Mouse (Mus musculus) frontal cortex, postnatal 25 days (tissue): ENCODE measurements around the gene Suz12.
"Not testable (repeated sequence)": the region's sequence is repeated elsewhere in the genome, so short reads cannot be mapped to it uniquely, and the experiment has no call there.

Experiments
- DNase-seq, 2 experiments: peaks; one replicate each; pipeline ENCODE4 v3.0.0; 2022; ENCODE audit warnings: low spot score in 2 of 2

Suz12 gene

DNA sequence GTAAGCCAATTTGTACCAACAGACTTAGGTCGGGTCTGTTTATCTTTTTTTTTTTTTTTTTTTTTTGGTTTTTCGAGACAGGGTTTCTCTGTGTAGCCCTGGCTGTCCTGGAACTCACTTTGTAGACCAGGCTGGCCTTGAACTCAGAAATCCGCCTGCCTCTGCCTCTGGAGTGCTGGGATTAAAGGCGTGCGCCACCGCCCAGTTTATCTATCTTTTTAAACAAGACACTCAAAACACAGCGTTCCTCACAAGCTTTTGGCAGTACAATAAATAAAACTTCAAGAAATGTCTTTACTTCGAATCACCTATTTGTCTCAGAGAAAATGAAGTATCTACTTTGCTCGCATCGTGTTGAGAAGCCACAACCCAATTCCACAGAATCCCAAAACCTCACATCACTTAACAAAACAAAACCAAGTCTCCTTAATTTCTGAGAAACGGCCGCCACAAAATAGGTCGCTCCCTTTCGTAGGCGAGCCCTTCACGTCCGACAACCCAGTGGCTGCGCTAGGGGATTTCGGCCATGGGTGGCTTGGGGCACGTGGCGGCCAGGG is 793 bp upstream of the Suz12 start:
- DNase-seq, result no peak

DNA sequence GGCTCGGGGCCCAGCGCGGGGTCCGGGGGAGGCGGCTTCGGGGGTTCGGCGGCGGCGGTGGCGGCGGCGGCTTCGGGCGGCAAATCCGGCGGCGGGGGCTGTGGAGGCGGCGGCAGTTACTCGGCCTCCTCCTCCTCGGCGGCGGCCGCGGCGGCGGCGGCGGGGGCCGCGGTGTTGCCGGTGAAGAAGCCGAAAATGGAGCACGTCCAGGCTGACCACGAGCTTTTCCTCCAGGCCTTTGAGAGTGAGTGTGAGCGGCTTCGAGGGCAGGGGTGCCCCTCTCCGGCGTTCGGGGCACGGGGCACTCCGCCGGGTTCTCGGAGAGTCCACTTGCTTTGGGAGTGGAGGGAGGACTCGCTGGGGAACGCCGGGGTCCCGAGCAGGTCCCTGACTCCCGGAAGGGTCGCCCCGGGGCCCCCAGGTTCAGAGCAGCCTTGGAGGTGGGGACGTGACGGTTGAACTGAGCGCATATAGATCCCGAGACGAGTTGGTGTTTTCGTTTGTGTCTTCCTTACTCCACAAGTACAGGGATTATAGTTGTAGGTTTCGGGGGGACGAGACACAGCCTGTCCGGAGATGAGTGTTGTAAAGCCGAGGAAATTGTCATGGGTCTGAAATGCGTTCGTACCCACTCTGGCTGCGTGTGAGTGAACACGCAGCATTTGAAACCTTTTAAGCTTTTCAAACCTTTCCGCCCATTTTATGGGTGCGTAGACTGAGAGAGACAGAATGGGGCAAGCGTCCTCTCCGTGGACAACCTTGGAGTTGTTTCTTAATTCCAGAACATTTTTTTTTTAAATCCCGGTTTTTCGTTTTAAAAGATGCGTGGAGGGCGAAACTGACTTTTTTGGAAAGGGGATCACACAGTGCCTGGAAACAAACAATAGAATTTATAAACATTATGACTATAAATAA is 707 bp downstream of the Suz12 start:
- DNase-seq, result peak; percentile 15 to 18

DNA sequence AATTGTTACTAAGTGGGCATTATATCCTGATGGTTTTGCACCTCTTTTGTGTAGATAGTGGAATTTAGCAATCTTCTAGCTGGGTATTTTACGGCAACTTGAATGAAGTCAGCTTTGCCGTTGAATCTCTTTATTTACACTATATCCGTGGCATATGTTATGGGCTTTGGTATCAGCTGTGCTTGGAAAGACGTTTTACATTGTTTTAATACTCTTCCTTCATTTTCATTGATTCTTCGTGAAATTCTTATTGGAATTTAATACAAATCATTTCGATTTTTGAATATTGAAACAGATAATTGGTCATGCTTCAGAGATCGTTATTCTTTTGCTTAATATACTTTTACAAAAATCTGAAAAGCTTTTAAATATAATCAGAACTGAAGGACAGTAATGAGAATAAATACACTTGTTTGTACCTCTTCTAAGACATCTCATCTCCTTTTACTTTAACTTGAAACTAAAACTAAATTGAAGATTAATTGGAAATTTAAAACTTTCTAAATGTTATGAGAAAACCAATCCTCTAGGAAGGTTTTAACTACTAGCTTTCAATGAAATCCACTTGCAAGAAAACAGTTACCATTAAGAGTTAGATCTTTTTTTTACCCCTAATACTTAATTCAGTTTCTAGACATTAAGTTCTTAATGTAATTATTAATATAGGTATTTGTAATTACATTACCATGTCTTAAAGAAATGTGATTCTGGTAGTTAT is 1.5 kb downstream of the Suz12 start:
- DNase-seq, result no peak

GRCm38 (mm10) chr11:80016533-80016932 is 23.6 kb downstream of the Suz12 start:
- not testable (repeated sequence) for DNase-seq

- DNase-seq, result no peak
Measured at GRCm38 (mm10) chr11:80019792-80020191, 26.9 kb downstream of the Suz12 start.

DNA sequence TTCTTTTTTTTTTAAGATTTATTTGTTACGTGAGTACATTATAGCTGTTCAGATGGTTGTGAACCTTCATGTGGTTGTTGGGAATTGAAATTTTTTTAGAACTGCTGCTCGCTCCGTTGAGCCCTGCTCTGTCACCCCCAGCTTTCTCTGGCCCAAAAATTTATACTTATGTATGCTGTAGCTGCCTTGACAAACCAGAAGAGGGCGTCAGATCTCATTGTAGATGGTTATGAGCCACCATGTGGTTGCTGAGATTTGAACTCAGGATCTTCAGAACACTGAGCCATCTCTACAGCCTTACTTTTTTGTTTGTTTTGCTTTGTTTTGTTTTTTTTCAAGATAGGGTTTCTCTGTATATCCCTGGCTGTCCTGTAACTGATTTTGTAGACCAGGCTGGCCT is 28.4 kb downstream of the Suz12 start:
- no peak for DNase-seq

DNA sequence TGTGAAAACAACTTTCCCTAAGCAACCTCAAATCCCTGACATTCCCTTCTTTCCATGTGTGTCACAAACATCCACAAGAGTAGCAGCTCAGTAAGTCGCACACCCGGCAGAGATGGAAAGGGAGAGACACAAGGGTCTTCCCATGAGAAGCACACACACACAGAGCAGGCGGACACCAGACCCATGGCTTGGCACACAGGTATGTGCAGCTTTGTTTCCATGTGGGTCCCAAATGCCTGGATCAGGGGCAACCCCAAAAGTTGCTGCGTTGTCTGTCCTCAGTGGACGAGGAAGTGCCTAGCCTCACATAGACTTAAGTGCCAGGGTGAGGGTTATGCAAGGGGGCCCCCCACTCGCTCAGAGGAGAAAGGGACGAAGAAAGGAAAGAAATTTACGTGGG is 44.6 kb downstream of the Suz12 start:
- no peak for DNase-seq

- peak in 1 of 2 experiments; percentile 18 for DNase-seq
Measured at GRCm38 (mm10) chr11:80042615-80043418, 49.9 kb downstream of the Suz12 start.

- no peak for DNase-seq
Measured at GRCm38 (mm10) chr11:80043419-80043817, 50.5 kb downstream of the Suz12 start.

DNA sequence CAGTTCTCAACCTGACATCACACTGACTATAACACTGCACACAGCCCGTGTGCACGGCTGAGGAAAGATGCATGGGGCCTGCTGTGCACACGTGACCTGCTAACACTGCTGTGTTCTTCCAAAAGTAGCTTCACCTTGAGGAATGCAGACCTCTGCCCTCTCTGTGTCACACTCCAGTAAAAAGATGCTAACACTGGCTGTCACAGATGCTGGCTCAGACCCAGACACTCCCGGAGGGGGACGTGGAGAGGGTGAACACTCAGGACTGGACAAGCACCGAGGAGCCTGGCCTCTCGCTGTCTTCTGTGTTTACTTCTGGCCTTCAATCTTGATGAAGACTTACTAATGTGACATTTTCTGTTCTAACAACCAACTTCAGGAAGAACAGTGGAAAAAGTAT is 54.0 kb downstream of the Suz12 start:
- DNase-seq, result no peak

GRCm38 (mm10) chr11:80050088-80050487 is 57.2 kb downstream of the Suz12 start:
- no peak for DNase-seq

DNA sequence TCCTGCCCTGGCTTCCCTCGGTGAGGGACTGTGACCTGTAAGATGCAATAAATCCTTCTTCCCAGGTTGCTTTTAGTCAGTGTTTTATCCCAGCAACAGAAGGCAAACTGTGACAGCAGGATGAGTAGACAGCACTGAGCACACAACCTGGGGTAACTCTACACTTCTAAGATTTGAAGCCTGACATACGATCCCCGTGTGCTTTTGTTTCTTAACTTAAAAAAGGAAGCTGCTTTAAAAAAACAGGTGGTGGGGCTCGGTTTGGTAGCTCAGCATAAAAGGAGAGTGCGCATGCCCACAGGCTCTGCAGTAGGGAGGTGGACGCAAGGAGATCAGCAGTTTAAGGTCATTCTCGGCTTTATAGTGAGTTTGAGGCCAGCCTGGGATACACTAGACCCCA is 59.5 kb downstream of the Suz12 start:
- no peak for DNase-seq

DNA sequence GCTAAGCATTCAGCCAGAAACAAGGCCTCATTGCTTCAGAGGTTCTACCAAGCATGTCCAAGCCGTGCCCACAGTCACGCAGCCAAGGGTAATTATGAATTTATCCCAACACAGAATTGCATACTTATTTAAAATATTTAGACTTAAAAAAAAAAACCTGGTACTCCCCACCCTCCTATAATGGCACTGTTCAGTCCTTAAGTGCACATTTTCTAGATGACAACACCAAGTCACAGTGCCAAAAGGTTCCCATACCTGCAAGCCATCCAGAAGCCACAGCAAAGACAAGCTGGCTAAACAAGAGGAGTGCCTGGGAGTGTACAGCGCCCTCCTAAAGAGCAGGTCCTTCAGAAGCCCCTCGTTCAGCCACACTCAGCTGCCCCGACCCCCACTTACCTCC is 60.3 kb downstream of the Suz12 start:
- no peak for DNase-seq

DNA sequence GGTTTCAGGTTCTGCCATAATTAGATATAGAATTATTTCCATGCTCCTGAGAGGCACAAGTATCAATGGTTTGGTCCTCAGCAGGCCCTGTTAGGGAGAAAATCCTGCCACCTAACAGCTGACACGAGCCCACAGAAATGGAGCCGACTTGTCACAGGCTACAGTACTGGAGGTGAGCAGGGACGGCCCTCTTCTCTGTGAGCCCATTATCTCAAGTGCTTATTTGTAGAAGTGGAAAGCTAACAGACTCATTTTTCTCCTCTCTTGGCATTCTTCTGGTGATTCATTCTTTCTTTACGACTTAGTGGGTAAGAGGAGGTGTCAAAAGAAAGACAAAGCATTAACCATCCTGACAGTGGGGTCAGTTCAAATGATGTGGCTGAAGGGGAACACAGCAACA is 61.8 kb downstream of the Suz12 start:
- no peak for DNase-seq

- no peak for DNase-seq
Measured at GRCm38 (mm10) chr11:80056141-80056540, 63.2 kb downstream of the Suz12 start.

DNA sequence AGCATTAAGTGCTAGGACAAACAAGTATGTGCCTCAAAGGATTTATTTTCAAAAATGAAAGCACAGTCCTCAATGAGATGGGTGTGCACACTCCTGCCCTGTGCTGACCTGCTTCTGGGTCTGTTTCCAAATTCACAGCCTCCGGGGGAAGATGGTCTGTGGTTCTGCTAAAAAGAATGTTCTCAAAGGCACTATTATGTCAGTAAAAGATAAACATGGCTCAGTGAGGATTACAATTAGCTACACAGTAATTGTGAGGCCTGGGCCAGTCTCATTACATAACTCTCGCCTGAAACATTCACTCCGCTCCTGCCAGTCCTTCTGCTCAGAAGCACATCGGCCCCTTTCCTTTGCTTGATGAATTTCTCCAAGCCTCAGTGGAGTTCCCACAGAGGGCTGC is 69.3 kb downstream of the Suz12 start:
- DNase-seq, result no peak

DNA sequence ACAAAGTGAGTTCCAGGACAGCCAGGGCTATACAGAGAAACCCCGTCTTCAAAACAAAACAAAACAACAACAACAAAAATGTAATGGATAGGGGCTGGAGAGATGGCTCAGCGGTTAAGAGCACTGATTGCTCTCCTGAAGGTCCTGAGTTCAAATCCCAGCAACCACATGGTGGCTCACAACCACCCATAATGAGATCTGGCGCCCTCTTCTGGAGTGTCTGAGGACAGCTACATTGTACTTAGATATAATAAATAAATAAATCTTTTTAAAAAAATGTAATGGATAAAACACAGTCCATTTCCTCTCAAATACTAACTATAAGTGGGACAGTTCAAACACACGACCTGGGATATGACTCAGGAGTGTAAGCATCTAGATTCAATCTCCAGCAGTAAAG is 73.5 kb downstream of the Suz12 start:
- DNase-seq, result not testable (repeated sequence)

GRCm38 (mm10) chr11:80067558-80067957 is 74.7 kb downstream of the Suz12 start:
- no peak for DNase-seq

GRCm38 (mm10) chr11:80069815-80070214 is 76.9 kb downstream of the Suz12 start:
- DNase-seq, result no peak

DNA sequence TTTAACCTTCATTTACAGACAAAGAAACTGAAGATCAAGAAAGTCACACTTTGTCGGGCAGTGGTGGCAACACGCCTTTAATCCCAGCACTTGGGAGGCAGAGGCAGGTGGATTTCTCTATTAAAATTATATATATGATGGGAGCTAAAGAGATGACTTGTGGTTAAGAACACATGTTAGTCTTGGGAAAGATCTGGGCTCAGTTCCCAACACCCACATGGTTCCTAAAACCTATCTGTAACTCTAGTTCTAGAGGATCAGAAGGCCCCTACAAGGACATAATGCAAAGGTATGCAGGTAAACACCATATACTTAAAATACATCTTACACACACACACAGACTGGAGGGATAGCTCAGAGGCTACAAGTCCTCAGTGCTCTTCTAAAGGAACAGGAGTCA is 78.1 kb downstream of the Suz12 start:
- no peak for DNase-seq

DNA sequence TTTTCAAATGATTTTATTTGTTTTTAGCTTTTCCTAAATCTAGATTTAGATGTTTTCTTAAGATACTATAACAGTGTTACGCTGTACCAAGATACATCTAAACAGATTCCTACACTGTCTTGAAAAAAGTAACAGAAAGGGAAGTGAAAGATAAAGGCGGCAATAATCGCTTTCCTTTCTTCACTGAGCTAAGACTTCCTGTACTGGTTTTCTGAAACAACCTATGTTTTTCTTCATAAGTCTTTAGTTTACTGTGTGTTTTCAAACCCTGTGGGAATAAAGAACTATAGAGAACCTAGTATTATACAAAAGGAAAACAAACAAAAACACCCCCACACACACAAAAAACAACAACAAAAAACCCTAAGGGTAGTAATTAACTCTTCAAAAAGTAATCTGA is 79.5 kb downstream of the Suz12 start:
- no peak for DNase-seq
